Mouse (Mus musculus): ENCODE results near the gene Celf1.

GRCm38 (mm10) chr2:90940233-90941229 lies at the start of gene Celf1:
- TF ChIP-seq CTCF (IDR thresholded peaks at IDR 0.05; ENCODE audit: control insufficient read depth, insufficient read depth, low read length) (peak; percentile 45; the same call in 1 of the 2 replicates), POLR2A (IDR thresholded peaks at IDR 0.05; ENCODE audit: borderline replicate concordance, control insufficient read depth, low read depth, low read length) (peak; percentile 19; the same call in 1 of the 2 replicates)
